Mouse (Mus musculus) megakaryocyte, adult 5-6 weeks (primary cell): ENCODE measurements around the gene Man1c1. TPM values are rescaled to one million over a fixed set of nuclear protein-coding genes. Genes with fewer than 3 reads are reported as not detected.

ENCODE experiments used
- ATAC-seq: 2 replicates; pipeline ENCODE4 v1.8.0; 2016; ENCODE audit warnings: mild to moderate bottlenecking, inconsistent platforms; ENCODE audit not compliant: poor library complexity, severe bottlenecking
- total RNA-seq, 2 experiments: library from RNA; stranded (forward) in 1 of 2; stranded (reverse) in 1 of 2; fragments of 153-499, 151-499 nt in 1 of 2; fragments of 221-1000, 200-1000 nt in 1 of 2; gene quantifications; 2 replicates each; pipeline versions ENCODE4 v1.2.3 to v1.2.4; 2015 to 2017

Gene Man1c1
- total RNA-seq, 2 experiments from 2014 or later = 16.9 to 28.0 TPM

GRCm38 (mm10) chr4:134677556-134678508, 26.3 kb downstream of the Man1c1 start:
- no peak for ATAC-seq

GRCm38 (mm10) chr4:134675800-134676199, 28.3 kb downstream of the Man1c1 start:
- no peak for ATAC-seq

DNA sequence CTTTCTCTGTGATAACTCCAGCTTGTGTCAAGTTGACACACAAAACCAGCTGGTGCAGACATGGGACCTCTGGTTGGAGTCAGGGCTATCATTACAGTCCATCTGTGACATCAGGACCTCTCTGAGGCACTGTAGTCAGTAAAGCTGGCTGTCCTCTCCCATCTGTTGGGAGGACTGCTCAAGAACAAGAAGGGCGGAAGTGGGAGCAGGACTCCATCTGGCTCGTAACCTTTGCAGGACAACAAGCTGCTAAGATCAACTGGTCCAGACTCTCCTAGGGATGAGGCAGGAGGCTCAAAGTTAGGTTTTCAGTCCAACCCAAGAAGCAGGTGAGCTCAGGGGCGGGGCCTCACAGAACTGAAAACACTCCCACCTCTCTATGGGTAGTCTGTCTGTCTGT, 29.1 kb downstream of the Man1c1 start:
- ATAC-seq = no peak

DNA sequence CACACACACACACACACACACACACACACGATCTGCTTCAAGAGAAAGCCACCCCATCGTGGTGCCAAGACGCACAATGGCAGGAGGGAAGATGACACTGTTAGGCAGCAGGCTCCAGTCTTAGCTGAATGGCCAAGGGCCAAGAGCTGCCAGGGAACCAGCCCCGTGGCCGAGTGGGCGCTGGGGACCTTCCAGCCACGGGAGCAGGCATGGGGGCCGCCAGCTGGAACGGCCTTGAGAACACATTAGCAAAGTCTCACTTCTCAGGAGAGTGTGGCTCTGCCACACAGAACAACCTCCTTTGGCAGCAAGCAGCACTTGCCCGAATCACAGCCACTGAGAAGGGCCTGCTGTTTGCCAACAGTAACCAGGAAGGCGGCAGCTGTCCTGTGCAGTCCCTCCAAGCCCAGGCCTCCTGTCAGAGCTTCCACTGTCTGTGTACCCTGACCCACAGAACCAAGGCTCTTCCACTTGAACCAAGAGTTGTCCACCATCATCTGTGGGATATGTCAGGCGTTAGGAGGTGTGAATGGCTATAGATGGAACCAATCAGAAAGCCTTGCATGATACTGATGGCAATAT, 30.1 kb downstream of the Man1c1 start:
- ATAC-seq = no peak

DNA sequence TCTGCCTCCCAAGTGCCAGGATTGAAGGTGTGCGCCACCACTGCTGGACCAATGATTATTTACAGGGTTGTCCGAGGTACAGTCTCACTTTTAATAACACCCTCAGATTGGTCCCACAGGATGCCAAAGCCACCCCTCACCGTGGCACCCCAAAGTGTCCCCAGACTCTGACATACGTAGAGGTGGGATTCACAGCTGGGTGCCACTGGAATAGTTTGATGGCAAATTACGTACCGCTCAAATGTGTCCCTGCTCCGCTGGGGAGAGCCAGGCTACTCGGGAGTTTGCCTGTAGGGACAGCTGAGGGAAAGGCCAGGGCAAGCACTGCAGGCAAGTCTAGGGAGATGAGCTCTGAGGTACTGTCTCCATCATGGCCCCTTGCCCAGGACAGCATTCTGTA, 30.9 kb downstream of the Man1c1 start:
- ATAC-seq = no peak

- peak; percentile 49 for ATAC-seq
Measured at GRCm38 (mm10) chr4:134672326-134672725, 31.8 kb downstream of the Man1c1 start.

GRCm38 (mm10) chr4:134671660-134672173, 32.4 kb downstream of the Man1c1 start:
- peak; percentile 27; the same call in 1 of the 2 replicates for ATAC-seq

GRCm38 (mm10) chr4:134669742-134670354, 34.2 kb downstream of the Man1c1 start:
- ATAC-seq = no peak

- no peak for ATAC-seq
Measured at GRCm38 (mm10) chr4:134668355-134669028, 35.6 kb downstream of the Man1c1 start.

DNA sequence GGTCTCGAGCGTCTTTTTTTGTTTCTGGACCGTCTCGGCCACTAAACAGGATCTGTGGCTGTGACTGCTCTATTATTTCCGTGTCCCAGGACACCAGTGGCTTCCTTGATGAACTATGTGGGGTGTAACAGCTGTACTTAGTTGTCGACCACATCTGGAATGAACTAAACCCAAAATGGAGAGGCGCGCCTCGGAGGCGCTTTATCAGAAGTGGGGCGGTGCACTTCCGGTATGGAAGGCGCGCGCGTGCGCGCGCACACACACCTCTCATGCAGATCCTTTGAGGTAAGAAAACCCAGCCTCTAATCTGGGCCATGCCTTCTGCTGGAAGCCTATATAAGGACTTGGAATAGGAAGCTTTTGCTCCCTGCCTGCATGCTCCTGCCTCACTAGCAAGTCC, 37.7 kb downstream of the Man1c1 start:
- no peak for ATAC-seq

GRCm38 (mm10) chr4:134663052-134663451, 41.0 kb downstream of the Man1c1 start:
- ATAC-seq = no peak

- no peak for ATAC-seq
Measured at GRCm38 (mm10) chr4:134660630-134661183, 43.4 kb downstream of the Man1c1 start.

DNA sequence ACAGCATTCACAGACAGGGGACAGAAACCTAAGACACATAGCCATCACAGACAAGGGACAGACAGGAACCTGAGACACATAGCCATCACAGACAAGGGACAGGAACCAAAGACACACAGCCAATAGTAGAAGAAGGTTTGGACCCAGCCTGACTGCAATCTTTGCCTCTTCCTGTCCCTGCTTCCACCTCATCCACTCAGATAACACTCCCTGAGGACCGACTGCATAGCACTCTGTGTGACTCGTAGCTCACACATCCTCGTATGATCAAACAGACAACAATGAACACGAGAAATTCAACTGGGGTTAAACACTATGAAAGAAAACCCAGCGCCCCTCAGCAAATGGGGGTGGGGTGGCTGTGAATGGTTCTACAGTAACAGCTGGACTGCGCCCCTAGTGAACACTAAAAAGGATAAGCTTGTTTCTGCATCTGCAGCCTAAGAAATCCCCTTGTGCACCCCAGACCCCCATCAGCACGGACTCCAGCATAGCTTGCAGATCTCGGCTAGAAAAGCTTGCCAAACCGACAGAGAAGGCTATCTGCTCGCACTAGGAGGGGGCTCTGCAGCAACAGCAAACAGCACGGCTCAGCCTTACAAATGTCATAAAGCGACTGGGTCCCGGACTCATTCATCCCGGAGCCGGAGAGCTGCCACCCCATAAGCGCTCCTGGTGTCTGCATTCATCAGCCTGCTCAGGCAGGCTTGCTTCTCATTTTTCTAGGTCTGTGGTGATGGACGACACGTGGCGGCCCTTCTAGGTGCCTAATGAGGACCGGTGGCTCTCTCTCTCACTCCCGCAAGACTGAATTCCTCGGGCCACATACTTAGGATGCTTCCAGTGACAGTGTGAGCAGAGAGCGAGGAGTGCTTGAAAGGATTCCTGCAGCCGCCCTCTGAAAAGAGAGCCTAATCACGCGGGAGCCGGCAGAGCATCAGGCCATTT, 44.5 kb downstream of the Man1c1 start:
- ATAC-seq = no peak

- ATAC-seq = no peak
Measured at GRCm38 (mm10) chr4:134657473-134657872, 46.6 kb downstream of the Man1c1 start.

DNA sequence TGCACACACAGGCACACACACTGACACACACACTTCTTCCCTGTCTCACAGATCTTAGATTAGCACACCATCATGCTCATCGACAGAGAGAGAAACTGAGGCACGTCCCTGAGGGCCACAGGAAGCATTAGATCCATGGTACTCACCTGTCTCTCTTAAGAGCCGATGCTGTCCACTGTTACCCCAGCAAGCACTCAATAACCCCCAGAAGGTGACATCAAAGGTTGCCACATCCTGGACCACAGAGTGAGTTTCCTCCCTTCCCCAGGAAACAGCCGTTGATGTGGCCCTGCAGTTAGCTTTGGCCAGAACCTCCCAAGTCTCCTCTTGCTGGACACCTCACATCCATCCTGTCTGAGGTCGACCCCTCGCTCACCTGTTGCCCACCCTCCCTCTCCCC, 49.7 kb downstream of the Man1c1 start:
- peak; percentile 65 for ATAC-seq

GRCm38 (mm10) chr4:134652720-134653119, 51.4 kb downstream of the Man1c1 start:
- peak; percentile 43 for ATAC-seq

DNA sequence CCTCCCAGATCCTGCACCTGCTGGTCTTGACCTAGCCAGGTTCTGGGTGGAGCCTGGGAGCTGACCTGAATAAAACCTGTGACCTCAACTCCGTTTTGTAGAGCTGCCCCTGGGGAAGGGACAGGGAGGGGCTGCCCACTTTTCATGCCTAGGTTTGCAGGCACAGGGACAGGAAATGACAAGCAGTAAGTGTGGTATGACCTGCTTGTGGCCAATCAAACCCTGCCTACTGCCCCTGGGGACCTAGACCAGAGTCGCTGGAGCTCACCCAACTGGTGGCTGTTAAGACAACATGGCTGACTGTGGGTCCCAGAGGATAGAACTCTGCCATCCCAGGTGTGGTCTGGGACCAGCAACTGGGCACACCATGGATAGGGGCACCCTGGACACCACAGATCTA, 51.9 kb downstream of the Man1c1 start:
- peak; percentile 33; the same call in 1 of the 2 replicates for ATAC-seq

DNA sequence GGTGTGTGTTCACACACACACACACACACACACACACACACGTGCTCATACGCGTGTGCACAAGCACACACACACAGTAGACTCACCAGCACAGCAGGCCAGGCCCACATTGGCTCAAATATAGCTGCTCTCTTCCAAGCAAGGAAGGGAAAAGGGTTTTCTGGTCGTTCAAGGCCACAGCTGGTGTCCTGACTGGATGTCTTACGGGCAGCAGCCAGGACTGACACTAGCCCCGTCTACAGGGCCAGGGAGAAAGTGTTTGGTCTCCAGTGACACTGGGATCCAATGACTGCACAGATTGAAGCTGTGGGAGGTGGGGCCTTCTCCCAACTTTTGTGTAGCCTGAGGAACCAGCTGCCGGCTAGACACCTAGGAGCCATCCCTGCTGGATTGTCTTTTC, 52.7 kb downstream of the Man1c1 start:
- ATAC-seq = no peak
